Mouse (Mus musculus) CH12.LX (cell line): ENCODE data around the gene Krt23. TPM values are rescaled to one million over a fixed set of nuclear protein-coding genes. Genes with fewer than 3 reads are reported as not detected.

ENCODE experiments used
- DNase-seq: peaks from one replicate; pipeline ENCODE4 v3.0.0-alpha.2; 2013; ENCODE audit errors: extremely low read depth
- H3K27ac ChIP-seq: 2 replicates; pipeline ENCODE4 v1.5.1; 2012; ENCODE audit warnings: low read depth, mild to moderate bottlenecking, control low read depth, moderate library complexity; ENCODE audit not compliant: insufficient read depth
- H3K27me3 ChIP-seq: replicated peaks from 2 replicates; pipeline ENCODE3; 2012; ENCODE audit warnings: inconsistent platforms
- H3K36me3 ChIP-seq, 2 experiments: replicated peaks in 1 of 2; 2 replicates each; pipeline versions ENCODE3 to v1.6.1; 2012; ENCODE audit warnings: inconsistent platforms in 1 of 2, low read length in 1 of 2, mild to moderate bottlenecking in 1 of 2, mixed read lengths in 1 of 2, moderate library complexity in 1 of 2; ENCODE audit not compliant: control insufficient read depth in 1 of 2, insufficient read depth in 1 of 2
- H3K4me1 ChIP-seq, 2 experiments: 2 replicates each; pipeline ENCODE4 v1.6.1; 2012; ENCODE audit warnings: inconsistent platforms in 1 of 2, moderate library complexity in 1 of 2; ENCODE audit not compliant: insufficient read depth in 2 of 2, control insufficient read depth in 1 of 2
- H3K4me2 ChIP-seq: 2 replicates; pipeline ENCODE4 v1.6.1; 2012; ENCODE audit warnings: low read depth, mild to moderate bottlenecking, control low read depth; ENCODE audit not compliant: poor library complexity, insufficient read depth, severe bottlenecking
- H3K4me3 ChIP-seq, 3 experiments: fragments of 150-350 bp in 1 of 3; sonication (generic) in 1 of 3; replicated peaks in 1 of 3; 2 replicates each; pipeline versions ENCODE3 to v1.5.1; 2011 to 2012; ENCODE audit warnings: low read depth in 2 of 3, low read length in 2 of 3, mild to moderate bottlenecking in 2 of 3, moderate library complexity in 2 of 3, control low read depth in 1 of 3, improper control_type of control experiment in 1 of 3, inconsistent platforms in 1 of 3, mixed read lengths in 1 of 3; ENCODE audit not compliant: poor library complexity in 1 of 3
- H3K79me2 ChIP-seq: replicated peaks from 2 replicates; pipeline ENCODE4 v1.6.1; 2012; ENCODE audit warnings: mild to moderate bottlenecking, moderate library complexity; ENCODE audit not compliant: control insufficient read depth, poor library complexity, insufficient read depth, severe bottlenecking; ENCODE audit errors: extremely low read depth
- H3K9ac ChIP-seq: 2 replicates; pipeline ENCODE4 v1.6.1; 2012; ENCODE audit warnings: low read depth, mild to moderate bottlenecking, control low read depth, moderate library complexity; ENCODE audit not compliant: insufficient read depth
- H3K9me3 ChIP-seq: replicated peaks from 2 replicates; pipeline ENCODE3; 2012; ENCODE audit warnings: low read length, inconsistent platforms, mixed read lengths
- BHLHE40 ChIP-seq: IDR thresholded peaks from 2 replicates; pipeline ENCODE4 v1.6.1; 2011; ENCODE audit warnings: mild to moderate bottlenecking, low read depth, low read length, improper control_type of control experiment
- CTCF ChIP-seq, 2 experiments: IDR thresholded peaks in 1 of 2; conservative IDR thresholded peaks in 1 of 2; 2 replicates each; pipeline ENCODE4 v1.5.1; 2011 to 2012; ENCODE audit warnings: low read depth in 2 of 2, low read length in 2 of 2, improper control_type of control experiment in 1 of 2, inconsistent platforms in 1 of 2, mild to moderate bottlenecking in 1 of 2, moderate library complexity in 1 of 2
- E2F4 ChIP-seq: IDR thresholded peaks from 2 replicates; pipeline ENCODE4 v1.6.1; 2011; ENCODE audit warnings: low read depth, low read length, improper control_type of control experiment; ENCODE audit not compliant: insufficient replicate concordance
- ELF1 ChIP-seq: IDR thresholded peaks from 2 replicates; pipeline ENCODE4 v1.6.1; 2014; ENCODE audit warnings: low read depth, mild to moderate bottlenecking, inconsistent platforms, low read length, improper control_type of control experiment
- EP300 ChIP-seq: IDR thresholded peaks from 2 replicates; pipeline ENCODE4 v1.6.1; 2011; ENCODE audit warnings: low read length, improper control_type of control experiment
- JUN ChIP-seq: IDR thresholded peaks from 2 replicates; pipeline ENCODE4 v1.6.1; 2011; ENCODE audit warnings: low read depth, mild to moderate bottlenecking, low read length, improper control_type of control experiment, moderate library complexity; ENCODE audit not compliant: insufficient read depth
- JUND ChIP-seq: conservative IDR thresholded peaks from 2 replicates; pipeline ENCODE4 v1.6.1; 2011; ENCODE audit warnings: low read depth, low read length, improper control_type of control experiment
- KAT2A ChIP-seq: IDR thresholded peaks from 2 replicates; pipeline ENCODE4 v1.6.1; 2012; ENCODE audit warnings: low read length, improper control_type of control experiment, inconsistent platforms; ENCODE audit not compliant: insufficient replicate concordance
- MAFK ChIP-seq: IDR thresholded peaks from 2 replicates; pipeline ENCODE4 v1.6.1; 2011; ENCODE audit warnings: low read length, improper control_type of control experiment; ENCODE audit not compliant: insufficient replicate concordance
- MYC ChIP-seq: IDR thresholded peaks from 2 replicates; pipeline ENCODE4 v1.6.1; 2011; ENCODE audit warnings: low read depth, mild to moderate bottlenecking, improper control_type of control experiment, low read length
- NRF1 ChIP-seq: IDR thresholded peaks from 2 replicates; pipeline ENCODE4 v1.6.1; 2014; ENCODE audit warnings: low read depth, mild to moderate bottlenecking, inconsistent platforms, low read length, improper control_type of control experiment, moderate library complexity
- PAX5 ChIP-seq: IDR thresholded peaks from 2 replicates; pipeline ENCODE4 v1.6.1; 2012; ENCODE audit warnings: low read length, inconsistent platforms, mixed read lengths
- POLR2A ChIP-seq: IDR thresholded peaks from 2 replicates; pipeline ENCODE4 v1.6.1; 2011; ENCODE audit warnings: low read depth, mild to moderate bottlenecking, improper control_type of control experiment, low read length
- RAD21 ChIP-seq: IDR thresholded peaks from 2 replicates; pipeline ENCODE4 v1.6.1; 2011; ENCODE audit warnings: low read depth, mild to moderate bottlenecking, low read length, improper control_type of control experiment, moderate library complexity
- SIN3A ChIP-seq: IDR thresholded peaks from 2 replicates; pipeline ENCODE4 v1.6.1; 2012; ENCODE audit warnings: low read length, improper control_type of control experiment, inconsistent platforms
- SMC3 ChIP-seq: IDR thresholded peaks from 2 replicates; pipeline ENCODE4 v1.6.1; 2011; ENCODE audit warnings: low read depth, low read length, improper control_type of control experiment
- TCF12 ChIP-seq: IDR thresholded peaks from 2 replicates; pipeline ENCODE4 v1.6.1; 2014; ENCODE audit warnings: low read depth, mild to moderate bottlenecking, inconsistent platforms, low read length, improper control_type of control experiment
- USF1 ChIP-seq: IDR thresholded peaks from 2 replicates; pipeline ENCODE4 v1.6.1; 2014; ENCODE audit warnings: low read depth, mild to moderate bottlenecking, inconsistent platforms, low read length, improper control_type of control experiment
- ZC3H11A ChIP-seq: IDR thresholded peaks from 2 replicates; pipeline ENCODE4 v1.6.1; 2012; ENCODE audit warnings: low read depth, mild to moderate bottlenecking, inconsistent platforms, low read length, improper control_type of control experiment
- ZNF384 ChIP-seq: IDR thresholded peaks from 2 replicates; pipeline ENCODE4 v1.6.1; 2012; ENCODE audit warnings: low read depth, low read length, improper control_type of control experiment, inconsistent platforms
- dilution Hi-C: fragments of 300-500 bp; cut with MboI; formaldehyde crosslinking; loops from 2 replicates; pipeline ENCODE4 v1.14.3; 2020; ENCODE audit warnings: low sequenced_read_pairs; ENCODE audit not compliant: extremely low pct_unique_long_range_greater_than_20kb, extremely low pct_ligation_motif_present
- in situ Hi-C: fragments of 300-500 bp; cut with MboI; formaldehyde crosslinking; loops from 3 replicates; pipeline ENCODE4 v1.14.3; 2019; ENCODE audit warnings: low sequenced_read_pairs, low pct_ligation_motif_present, low pct_unique_long_range_greater_than_20kb, mixed read lengths
- polyA plus RNA-seq: library from polyadenylated mRNA; unstranded; fragments of >175 nt; gene quantifications from 2 replicates; pipeline ENCODE4 v1.2.1, GENCODE M21; 2012; ENCODE audit warnings: low read depth; ENCODE audit not compliant: insufficient read length
- total RNA-seq, 2 experiments: library from RNA; depleted of rRNA; stranded (reverse); fragments of 300-350 nt in 1 of 2; fragments of >200 nt in 1 of 2; gene quantifications; 2 replicates each; pipeline ENCODE4 v1.2.3; 2012 to 2014

The Krt23 gene
- total and polyA plus RNA-seq, 3 experiments: not detected

DNA sequence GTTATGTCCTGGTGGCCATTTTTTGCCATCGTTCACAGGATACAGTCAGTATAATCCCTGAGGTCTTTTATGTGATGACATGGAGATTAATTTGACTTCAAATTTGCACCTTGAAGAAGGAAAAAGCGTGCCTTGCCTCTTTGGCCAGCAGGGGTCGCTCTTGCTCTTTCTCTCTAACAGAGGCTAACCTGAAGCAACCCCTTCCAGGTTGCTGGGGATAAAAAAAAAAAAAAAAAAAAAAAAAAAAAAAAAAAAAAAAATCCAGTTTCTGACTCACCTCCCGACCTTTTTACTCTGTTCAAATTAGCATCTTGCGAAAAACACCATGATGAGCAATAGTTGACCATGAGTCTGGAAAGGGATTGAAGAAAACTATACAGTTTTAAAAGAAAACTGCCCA, 28.1 kb downstream of the Krt23 start:
- H3K4me3 ChIP-seq: no peak overlapping the region
- TF ChIP-seq RAD21 (peak; percentile 90), ZNF384 (peak; percentile 100), KAT2A (no peak), MYC (0 out of 2 replicates have a peak, but pooled peaks have one; percentile 51), SMC3 (peak; percentile 83), EP300 (no peak), SIN3A (no peak), USF1 (no peak), POLR2A (no peak), CTCF (conservative IDR thresholded peaks at IDR 0.05 in 1 of 2, IDR thresholded peaks at IDR 0.05 in 1 of 2; ENCODE audit: low read depth in 2 of 2, low read length in 2 of 2) (peak; percentile 93)
- in situ Hi-C loops (loop anchor here (5.0 to 10.0 kb wide), 3 partner anchors 83 to 830 kb away; no protein-coding TSS in a partner anchor), dilution Hi-C loops (no loop called here)
- no peaks in the 10 kb centered on the region for H3K36me3 ChIP-seq
- H3K27ac ChIP-seq: no peak overlapping the region
- H3K9ac ChIP-seq: no peak overlapping the region
- H3K79me2 ChIP-seq: no peaks in the 10 kb centered on the region
- H3K4me1 ChIP-seq: no peaks in the 10 kb centered on the region
- DNase-seq: peak; percentile 86
- H3K4me2 ChIP-seq: no peak overlapping the region
- H3K9me3 ChIP-seq: no peaks in the 10 kb centered on the region
- peaks cover 87% of the 10 kb centered on the region for H3K27me3 ChIP-seq

DNA sequence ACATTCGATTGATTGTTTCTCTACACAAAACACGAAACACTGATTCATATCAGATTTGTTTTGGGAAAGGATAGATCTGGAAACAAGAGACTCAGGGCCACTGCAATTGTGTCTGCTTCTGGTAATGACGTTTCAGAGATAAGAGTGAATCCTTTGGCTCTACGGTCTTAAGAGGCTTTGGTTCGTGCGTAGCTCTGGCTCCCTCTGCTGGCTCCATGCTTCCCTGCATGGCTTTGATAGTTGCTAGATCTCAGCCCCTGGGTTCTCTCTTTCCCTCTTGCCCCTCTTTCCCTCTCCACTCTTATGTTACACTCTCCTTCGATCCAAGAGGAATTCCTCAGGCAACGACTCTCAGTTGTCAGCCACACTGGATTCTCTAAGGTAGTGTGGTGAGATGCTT, 29.8 kb downstream of the Krt23 start:
- H3K79me2 ChIP-seq: no peaks in the 10 kb centered on the region
- H3K9ac ChIP-seq: no peak overlapping the region
- no peaks in the 10 kb centered on the region for H3K4me1 ChIP-seq
- no peak for TF ChIP-seq TCF12
- no peak for TF ChIP-seq POLR2A
- no peak for TF ChIP-seq ELF1
- no peak for TF ChIP-seq SIN3A
- no peak; the same call in 1 of the 2 replicates for TF ChIP-seq JUND
- TF ChIP-seq SMC3: peak; percentile 98
- TF ChIP-seq MAFK: no peak
- no peak for TF ChIP-seq NRF1
- TF ChIP-seq MYC: 0 out of 2 replicates have a peak, but pooled peaks have one; percentile 26
- TF ChIP-seq E2F4: no peak
- TF ChIP-seq ZNF384: peak; percentile 15; the same call in 1 of the 2 replicates
- TF ChIP-seq ZC3H11A: peak; percentile 88
- TF ChIP-seq CTCF (conservative IDR thresholded peaks at IDR 0.05 in 1 of 2, IDR thresholded peaks at IDR 0.05 in 1 of 2; ENCODE audit: low read depth in 2 of 2, low read length in 2 of 2): peak; percentile 93 to 99
- no peak for TF ChIP-seq BHLHE40
- no peak for TF ChIP-seq JUN
- TF ChIP-seq RAD21: peak; percentile 90
- no peak for TF ChIP-seq PAX5
- H3K27me3 ChIP-seq: peaks cover 81% of the 10 kb centered on the region
- peak; percentile 82 for DNase-seq
- H3K9me3 ChIP-seq: no peaks in the 10 kb centered on the region
- no peaks in the 10 kb centered on the region for H3K36me3 ChIP-seq
- H3K4me3 ChIP-seq: no peak overlapping the region
- no peak overlapping the region for H3K27ac ChIP-seq
- dilution Hi-C loops (no loop called here), in situ Hi-C loops (loop anchor here (5.0 to 10.0 kb wide), 3 partner anchors 81 to 832 kb away; no protein-coding TSS in a partner anchor)
- no peak overlapping the region for H3K4me2 ChIP-seq
